Mouse (Mus musculus) telencephalon, adult 2 months (tissue): ENCODE data around the gene Pam.
A peak's percentile ranks its signal among the peaks of the same experiment; 100 is the strongest.

Experiments used
- DNase-seq: peaks from one replicate; pipeline ENCODE4 v3.0.0-alpha.2; 2011; ENCODE audit warnings: low read depth, low spot score

Pam gene

DNA sequence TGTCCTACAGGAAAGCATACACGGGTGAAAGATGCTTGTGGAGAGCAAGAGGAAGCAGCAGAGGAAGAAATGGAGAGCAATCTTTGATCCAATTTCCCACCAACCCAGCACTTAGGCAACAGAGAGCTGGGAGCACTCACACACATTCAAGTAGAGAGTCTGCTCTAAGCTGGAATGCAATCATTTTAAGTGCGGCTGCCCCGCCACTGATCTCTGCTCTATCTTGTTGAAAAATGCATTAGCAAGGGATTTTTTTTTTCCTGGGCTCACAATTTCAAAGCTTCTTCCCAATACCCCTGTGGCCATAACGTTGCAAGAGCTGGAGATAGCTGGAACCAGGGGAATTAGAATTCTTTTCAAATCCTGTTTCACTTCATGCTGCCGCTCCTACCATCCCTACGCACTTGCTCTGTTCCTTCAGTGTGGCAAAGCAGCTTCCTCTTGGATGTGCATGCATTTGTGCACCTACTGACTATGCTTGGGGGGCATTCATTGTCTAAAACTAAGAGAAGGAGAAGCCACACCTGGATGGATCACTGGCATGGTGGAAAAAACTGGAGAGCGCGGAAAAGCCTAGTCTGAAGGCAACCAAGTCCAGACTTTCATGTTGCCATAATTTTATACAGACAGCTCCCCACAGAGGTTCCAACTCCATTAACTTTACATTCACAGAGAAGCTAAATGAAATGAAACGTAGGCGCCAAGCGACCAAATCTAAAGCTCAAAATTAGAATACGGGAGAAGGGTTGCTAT is 179.1 kb downstream of the Pam start:
- no peak for DNase-seq

DNA sequence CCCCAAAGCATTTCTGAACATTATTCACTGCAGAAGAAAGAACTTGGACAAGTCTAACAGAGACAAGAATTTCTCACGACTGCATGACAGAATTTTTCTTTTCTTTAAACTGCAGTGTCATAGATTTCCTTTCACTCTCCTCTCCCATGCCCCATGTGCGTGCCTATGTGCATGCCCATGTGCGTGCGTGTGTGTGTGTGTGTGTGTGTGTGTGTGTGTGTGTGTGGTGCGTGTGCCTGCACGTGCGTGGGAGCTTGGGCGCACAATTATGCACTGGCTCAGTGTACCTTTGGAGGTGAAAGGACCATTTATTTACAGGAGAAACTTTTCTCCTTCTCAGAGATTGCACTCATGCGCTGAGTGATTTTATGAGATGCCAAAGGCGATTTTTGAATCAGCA is 179.7 kb downstream of the Pam start:
- DNase-seq = no peak

DNA sequence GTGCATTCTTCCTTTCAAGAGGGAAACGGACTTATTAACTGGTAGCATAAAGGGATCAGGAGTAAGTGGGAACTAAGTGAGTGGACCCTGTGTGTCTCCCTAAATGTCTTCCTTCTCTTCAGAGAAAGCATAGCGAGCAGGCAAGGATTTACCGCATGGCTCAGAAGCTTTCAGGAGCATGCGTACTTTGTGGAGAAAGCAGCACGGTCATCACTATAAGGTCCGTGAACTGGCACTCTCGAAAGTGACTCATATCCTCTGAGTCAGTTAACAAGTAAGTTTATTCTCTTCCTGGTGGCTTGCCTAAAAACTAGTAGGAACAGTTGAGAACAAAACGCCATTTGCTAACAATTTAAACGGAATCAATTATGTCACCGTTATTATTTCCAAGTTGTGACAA is 184.6 kb downstream of the Pam start:
- no peak for DNase-seq

GRCm38 (mm10) chr1:97909561-97909960 is 185.9 kb downstream of the Pam start:
- no peak for DNase-seq

DNA sequence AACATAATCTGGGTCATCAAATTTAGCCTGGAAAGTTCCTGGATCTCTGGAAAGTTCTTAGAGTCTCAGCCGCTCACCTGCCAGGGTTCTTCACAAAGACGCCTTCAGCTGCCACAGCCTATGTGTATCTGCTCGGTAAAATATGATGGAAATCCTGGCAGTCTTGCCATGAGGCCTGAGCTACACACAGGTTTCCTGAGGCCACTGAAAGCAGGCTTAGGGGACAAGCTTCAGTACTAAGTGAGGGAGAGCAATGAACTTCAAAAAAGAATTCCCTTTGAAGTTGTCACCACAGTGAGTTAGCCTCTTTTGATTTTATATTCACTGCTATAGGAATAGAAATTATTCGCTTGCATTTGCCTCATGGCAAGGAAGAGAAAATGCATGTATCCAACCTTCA is 186.7 kb downstream of the Pam start:
- DNase-seq = no peak

GRCm38 (mm10) chr1:97903912-97904460 is 191.5 kb downstream of the Pam start:
- no peak for DNase-seq

GRCm38 (mm10) chr1:97902830-97903229 is 192.6 kb downstream of the Pam start:
- no peak for DNase-seq

- no peak for DNase-seq
These were observed 194.8 kb downstream of the Pam start for GRCm38 (mm10) chr1:97900559-97901153.

DNA sequence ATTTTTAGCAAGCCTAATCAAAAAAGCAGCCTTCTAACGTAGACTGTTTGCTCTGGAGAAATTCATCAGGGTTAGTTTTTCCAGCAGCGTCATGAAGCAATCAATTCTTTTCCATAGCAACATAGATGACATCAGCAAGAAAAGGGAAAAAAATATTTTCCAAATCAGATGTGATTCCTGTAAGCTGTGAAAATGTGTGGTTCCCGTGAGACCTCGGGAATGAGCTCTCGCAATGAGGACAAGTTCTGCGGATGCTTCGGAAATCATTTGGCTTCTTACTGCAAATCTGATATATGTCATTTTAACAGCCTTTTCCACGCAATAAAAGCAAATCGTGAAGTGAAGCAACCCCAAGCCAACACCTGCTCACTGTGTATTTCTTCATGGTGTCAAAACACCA is 207.9 kb downstream of the Pam start:
- peak; percentile 41 for DNase-seq

DNA sequence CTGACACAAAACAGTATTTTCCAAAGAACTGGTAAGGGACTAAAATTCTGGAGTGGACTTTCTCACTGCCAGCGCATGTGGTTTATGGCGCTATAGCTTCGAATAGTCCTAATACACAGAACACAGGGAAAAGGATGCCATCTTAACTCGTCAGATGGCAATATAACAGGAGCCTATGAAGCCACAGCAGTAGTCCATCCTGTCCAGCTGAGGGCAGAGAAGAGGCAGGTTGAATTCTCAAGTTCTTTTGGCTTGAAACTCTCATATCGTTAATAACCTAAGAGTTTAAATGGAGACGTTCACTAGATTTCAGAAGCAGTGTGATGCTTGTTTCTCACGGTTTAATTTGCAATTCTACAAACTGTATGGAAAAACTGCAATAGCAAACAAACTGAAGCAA is 211.9 kb downstream of the Pam start:
- no peak for DNase-seq

DNA sequence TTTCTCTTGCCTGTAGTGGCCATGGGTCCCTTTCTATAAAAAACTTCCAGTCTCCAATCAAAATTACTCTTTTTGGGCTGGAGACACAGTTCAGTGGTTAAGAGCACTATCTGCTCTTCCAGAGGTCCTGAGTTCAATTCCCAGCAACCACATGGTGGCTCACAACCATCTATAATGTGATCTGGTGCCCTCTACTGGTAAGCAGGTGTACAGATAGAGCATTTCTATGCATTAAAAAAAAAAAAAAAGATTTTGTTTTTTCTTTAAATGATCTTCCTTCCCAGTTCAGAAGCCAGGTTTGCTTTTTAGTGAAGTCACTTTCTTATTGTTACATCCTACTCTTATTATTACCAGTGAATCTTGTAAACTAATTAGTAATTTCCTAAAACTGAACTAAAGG is 218.4 kb downstream of the Pam start:
- DNase-seq = no peak

DNA sequence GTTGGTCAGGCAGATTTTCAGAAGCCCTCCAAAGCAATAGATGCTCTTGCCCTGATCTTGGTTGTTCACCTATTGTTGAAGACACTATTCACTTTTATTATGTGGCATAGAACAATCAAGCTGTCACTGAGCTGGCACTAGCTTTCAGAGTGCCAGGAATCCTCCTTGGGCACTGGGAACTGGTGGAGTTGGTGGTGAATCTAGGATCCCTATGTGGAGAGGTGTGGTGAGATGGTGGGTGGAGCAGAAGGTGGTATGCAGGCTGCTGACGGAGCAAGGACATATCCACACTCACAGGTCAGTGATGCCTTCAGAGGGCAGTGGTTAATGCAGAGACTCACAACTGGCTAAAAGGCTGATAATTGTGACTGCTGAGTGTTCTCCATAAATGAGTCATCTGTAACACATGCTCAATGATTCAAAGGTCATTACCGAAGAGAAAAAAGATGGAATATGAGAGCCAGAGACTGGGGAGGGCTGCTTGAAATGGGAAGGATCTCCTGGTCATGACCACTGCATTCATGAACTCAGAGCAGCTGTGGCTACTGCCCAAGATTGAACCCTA is 221.9 kb downstream of the Pam start:
- no peak for DNase-seq

DNA sequence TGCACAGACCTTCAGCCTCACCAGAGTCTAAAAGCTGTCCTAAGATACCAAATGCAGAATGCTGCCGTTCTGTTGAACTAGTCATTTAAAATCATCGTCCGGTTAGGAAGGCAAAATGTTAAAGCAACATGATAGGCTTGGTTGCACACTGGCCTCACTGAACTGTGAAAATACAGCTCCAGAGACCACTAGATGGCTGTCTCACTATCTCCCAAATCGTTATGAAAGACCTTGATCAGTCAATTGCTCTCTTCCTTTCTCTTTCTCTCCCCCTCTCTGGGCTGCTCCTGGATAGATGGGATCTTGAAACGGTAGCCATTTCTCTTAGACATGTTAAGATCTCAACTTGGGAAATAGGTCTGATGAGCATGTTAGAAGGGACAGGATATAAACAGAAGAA is 223.0 kb downstream of the Pam start:
- no peak for DNase-seq

- no peak for DNase-seq
These were observed 223.4 kb downstream of the Pam start for GRCm38 (mm10) chr1:97872072-97872471.

DNA sequence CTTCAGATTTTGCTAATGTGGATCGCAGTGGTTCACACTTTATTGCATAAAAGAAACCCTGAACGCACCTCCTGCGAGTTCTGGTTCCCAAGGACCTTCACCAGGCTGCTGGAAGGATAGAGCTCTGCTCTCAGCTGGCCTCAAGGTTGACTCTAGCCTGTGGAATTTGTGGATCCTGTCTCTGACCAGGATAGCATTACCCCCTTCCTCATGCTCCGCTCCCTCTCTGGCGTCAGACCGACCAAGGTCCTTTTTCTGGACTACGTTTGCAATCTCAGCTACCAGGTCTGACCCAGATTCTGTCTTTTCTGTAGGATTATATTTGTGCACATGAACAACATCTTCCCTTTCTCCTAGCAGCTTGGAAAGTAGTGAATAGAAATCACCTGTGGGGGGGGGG is 231.3 kb downstream of the Pam start:
- DNase-seq = no peak

DNA sequence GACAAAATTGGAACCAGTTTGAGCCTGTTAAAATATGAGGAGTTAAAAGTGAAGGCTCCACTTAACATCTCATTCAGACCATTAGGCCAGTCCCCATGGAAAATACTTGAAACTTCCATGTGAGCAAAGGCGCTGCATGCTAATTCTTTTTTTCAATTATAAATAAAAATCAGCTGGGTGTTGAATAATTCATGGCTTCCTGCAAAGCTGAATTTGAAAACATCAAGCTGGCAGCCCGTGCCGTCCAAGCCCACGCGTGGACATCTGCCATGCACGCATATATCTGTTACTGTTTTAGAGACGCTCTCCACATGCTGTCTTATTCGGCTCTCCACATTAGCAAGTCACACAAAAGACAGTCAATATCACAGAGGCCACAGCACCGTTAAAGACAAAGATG is 232.3 kb downstream of the Pam start:
- peak; percentile 88 for DNase-seq

DNA sequence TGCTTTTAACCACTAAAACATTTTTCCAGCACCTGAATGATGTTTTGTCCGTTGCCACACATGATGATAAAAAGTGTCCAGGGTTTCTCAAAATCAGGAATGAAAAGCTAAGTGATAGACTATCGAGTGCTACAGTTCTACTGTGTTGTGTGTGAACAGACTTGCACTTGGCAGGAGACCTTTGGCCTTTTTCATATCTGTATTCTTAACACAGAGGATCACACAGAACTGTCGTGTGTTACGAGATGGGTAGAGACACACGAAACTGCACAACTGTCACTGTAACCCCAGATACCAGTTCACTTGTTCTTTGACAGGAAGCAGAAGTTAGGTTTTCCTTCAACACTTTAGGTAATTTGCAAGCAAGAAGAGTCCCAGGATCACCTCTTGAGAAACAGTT is 232.7 kb downstream of the Pam start:
- no peak for DNase-seq

DNA sequence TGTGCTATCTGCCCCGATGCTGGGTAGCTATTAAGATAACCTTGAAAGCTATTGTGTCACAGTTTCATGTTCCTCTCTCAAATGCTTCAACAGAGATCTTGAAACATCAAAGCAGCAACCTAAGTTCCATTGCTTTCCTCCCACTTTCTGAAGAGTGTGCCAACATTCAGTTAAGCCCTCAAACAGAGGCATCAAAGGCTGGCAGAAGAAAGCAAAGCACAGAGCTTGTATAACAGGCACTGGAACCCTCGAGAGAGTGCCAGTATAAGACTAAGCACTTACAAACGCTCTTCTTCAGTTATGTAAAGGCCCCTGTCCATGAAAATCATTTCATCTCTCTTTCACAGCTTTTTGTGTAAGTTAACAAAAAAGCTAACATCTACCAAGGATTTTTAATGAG is 241.2 kb downstream of the Pam start:
- DNase-seq = peak; percentile 48

GRCm38 (mm10) chr1:97851601-97852175 is 243.8 kb downstream of the Pam start:
- no peak for DNase-seq

- DNase-seq = no peak
These were observed 246.7 kb downstream of the Pam start for GRCm38 (mm10) chr1:97848601-97849241.

GRCm38 (mm10) chr1:97843220-97843992 is 252.0 kb downstream of the Pam start:
- no peak for DNase-seq
